Mouse (Mus musculus) liver, adult 2 months (tissue): Measurements from ENCODE around the gene Ghrl. TPM values are rescaled to one million over a fixed set of nuclear protein-coding genes. Genes with fewer than 3 reads are reported as not detected.

ENCODE experiments used
- DNase-seq: peaks from one replicate; pipeline ENCODE4 v3.0.0-alpha.2; 2011; ENCODE audit warnings: low read depth, low spot score; ENCODE audit errors: extremely low read depth
- H3K27ac ChIP-seq: fragments of 200-500 bp; replicated peaks from 2 replicates; pipeline ENCODE4 v1.5.1; 2012; ENCODE audit warnings: low read depth, mild to moderate bottlenecking, control low read depth, inconsistent platforms, low read length; ENCODE audit not compliant: insufficient read depth
- H3K27me3 ChIP-seq: fragments of 200-500 bp; 2 replicates; pipeline ENCODE4 v1.6.1; 2012; ENCODE audit warnings: mild to moderate bottlenecking, moderate library complexity, low read length, inconsistent platforms; ENCODE audit not compliant: control insufficient read depth, insufficient read depth
- H3K36me3 ChIP-seq: fragments of 200-500 bp; 2 replicates; pipeline ENCODE4 v1.6.1; 2012; ENCODE audit warnings: low read length, inconsistent platforms; ENCODE audit not compliant: control insufficient read depth, insufficient read depth
- H3K4me1 ChIP-seq: fragments of 200-500 bp; 2 replicates; pipeline ENCODE4 v1.6.1; 2011; ENCODE audit warnings: low read length; ENCODE audit not compliant: control insufficient read depth, insufficient read depth
- H3K4me3 ChIP-seq: fragments of 200-500 bp; 2 replicates; pipeline ENCODE4 v1.5.1; 2011; ENCODE audit warnings: low read depth, mild to moderate bottlenecking, control low read depth, low read length, moderate library complexity; ENCODE audit not compliant: insufficient read depth
- H3K79me2 ChIP-seq: fragments of 200-500 bp; 2 replicates; pipeline ENCODE4 v1.6.1; 2012; ENCODE audit warnings: inconsistent platforms, mild to moderate bottlenecking, low read length, moderate library complexity; ENCODE audit not compliant: control insufficient read depth, insufficient read depth
- H3K9ac ChIP-seq: fragments of 200-500 bp; 2 replicates; pipeline ENCODE4 v1.6.1; 2012; ENCODE audit warnings: low read depth, mild to moderate bottlenecking, control low read depth, inconsistent platforms, low read length
- CTCF ChIP-seq: fragments of 200-500 bp; IDR thresholded peaks from 2 replicates; pipeline ENCODE4 v1.5.1; 2011; ENCODE audit warnings: low read depth, low read length, control low read depth
- POLR2A ChIP-seq: fragments of 200-500 bp; IDR thresholded peaks from 2 replicates; pipeline ENCODE4 v1.6.1; 2011; ENCODE audit warnings: low read length, control low read depth; ENCODE audit not compliant: insufficient read depth; ENCODE audit errors: extremely low read depth
- WGBS: fragments of 180-500 bp; shearing (Covaris S2); methylation state at CpG from one replicate; pipeline ENCODE4 v1.1.7; 2018; 5-methylcytosine and 5-hydroxymethylcytosine counted together
- polyA plus RNA-seq: library from polyadenylated mRNA; depleted of rRNA; stranded (reverse); fragments of >200 nt; gene quantifications from 2 replicates; pipeline ENCODE4 v1.2.3, GENCODE M21; 2012
- total RNA-seq: library from RNA; depleted of rRNA; stranded (reverse); fragments of >200 nt; gene quantifications from 2 replicates; pipeline ENCODE4 v1.2.3, GENCODE M21; 2014

The Ghrl gene
- total and polyA plus RNA-seq, 2 experiments = not detected

DNA sequence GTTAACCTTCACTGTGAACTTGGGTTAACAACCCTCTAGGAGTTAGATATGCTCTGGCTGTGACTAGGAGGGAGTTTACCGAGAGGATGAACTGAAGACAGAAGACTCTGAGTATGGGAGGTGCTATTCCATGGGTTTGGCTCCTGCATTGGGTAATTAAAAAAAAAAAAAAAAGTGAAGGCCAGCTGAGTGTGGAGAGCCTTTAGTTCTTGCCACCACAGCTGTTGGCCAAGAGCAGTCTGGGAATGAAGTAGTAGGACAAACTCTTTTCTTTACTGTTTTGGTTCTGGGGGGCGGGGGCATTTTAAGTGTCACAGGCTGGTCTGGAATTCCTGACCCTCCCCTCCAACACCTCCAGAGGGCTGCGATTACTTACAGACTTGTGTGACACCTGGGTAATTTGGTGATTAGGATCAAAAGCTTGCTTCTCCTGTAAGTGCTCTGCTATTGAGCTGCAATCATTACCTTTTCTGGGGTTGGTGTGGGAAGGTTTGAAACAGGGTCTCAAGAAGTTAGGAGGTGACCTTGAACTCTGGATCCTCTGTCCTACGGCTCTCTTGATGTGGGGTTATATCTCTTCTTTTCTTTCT, 23.8 kb downstream of the Ghrl start:
- H3K36me3 ChIP-seq = peaks cover 19% of the 10 kb centered on the region
- peak overlapping the region; percentile 44 for H3K9ac ChIP-seq
- no peak for TF ChIP-seq CTCF
- no peak for TF ChIP-seq POLR2A
- peaks cover 15% of the 10 kb centered on the region for H3K4me1 ChIP-seq
- no peaks in the 10 kb centered on the region for H3K27me3 ChIP-seq
- whole genome bisulfite sequencing = 38% methylated on average over 4 of the region's 4 CpGs
- DNase-seq = peak; percentile 66
- H3K4me3 ChIP-seq = no peak overlapping the region
- H3K79me2 ChIP-seq = peaks cover 19% of the 10 kb centered on the region; the same call in 1 of the 2 replicates
- peak overlapping the region; percentile 86 for H3K27ac ChIP-seq

DNA sequence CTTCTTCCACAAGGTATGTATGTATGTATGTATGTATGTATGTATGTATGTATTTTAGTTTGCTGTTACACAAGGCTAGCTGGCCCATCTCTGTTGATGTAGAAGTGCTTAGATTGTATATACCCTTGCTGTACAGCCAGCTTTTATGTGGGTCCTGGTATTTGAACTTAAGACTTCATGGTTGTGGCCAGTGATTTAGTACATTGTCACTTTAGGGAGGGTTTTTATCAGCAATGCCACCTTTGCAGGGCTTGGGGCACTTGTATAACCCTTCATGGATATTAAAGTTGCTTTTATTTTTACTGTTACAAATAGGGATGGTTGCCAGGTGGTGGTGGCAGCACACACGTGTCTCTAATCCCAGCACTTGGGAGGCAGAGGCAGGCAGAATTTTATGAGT, 24.5 kb downstream of the Ghrl start:
- Histone ChIP-seq H3K9ac (no peak overlapping the region), H3K4me3 (no peak overlapping the region), H3K79me2 (peaks cover 17% of the 10 kb centered on the region; the same call in 1 of the 2 replicates), H3K36me3 (peaks cover 16% of the 10 kb centered on the region), H3K4me1 (peaks cover 16% of the 10 kb centered on the region), H3K27me3 (no peaks in the 10 kb centered on the region), H3K27ac (peak overlapping the region; percentile 86; the same call in 1 of the 2 replicates)
- whole genome bisulfite sequencing = 22% methylated on average over 1 of the region's 1 CpGs
- no peak for TF ChIP-seq POLR2A
- no peak for TF ChIP-seq CTCF
- no peak for DNase-seq

DNA sequence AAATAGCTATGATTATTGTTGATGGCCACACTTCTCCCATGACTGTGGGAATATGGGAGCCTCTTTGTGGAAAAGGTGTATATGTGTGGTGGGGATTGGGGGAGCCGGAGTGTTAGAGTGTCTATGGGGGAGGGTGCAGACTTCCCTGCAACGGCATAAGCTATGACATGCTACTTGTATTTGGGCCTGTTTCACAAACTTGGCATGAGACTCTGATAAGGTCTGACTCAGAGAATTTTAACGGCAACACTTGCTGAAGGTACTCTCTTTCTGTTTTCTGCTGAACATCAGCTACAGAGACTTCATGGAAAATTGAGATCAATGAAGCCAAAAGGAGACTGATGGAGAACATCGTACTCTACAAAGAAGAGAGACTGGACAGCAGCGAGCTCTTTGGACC, 26.3 kb downstream of the Ghrl start:
- peaks cover 16% of the 10 kb centered on the region for H3K36me3 ChIP-seq
- H3K27me3 ChIP-seq = no peaks in the 10 kb centered on the region
- H3K27ac ChIP-seq = no peak overlapping the region
- H3K9ac ChIP-seq = no peak overlapping the region
- H3K4me1 ChIP-seq = peaks cover 28% of the 10 kb centered on the region
- H3K4me3 ChIP-seq = no peak overlapping the region
- peaks cover 14% of the 10 kb centered on the region; the same call in 1 of the 2 replicates for H3K79me2 ChIP-seq
- TF ChIP-seq CTCF = no peak
- TF ChIP-seq POLR2A = no peak
- no peak for DNase-seq
- 57% methylated on average over 5 of the region's 5 CpGs for WGBS

DNA sequence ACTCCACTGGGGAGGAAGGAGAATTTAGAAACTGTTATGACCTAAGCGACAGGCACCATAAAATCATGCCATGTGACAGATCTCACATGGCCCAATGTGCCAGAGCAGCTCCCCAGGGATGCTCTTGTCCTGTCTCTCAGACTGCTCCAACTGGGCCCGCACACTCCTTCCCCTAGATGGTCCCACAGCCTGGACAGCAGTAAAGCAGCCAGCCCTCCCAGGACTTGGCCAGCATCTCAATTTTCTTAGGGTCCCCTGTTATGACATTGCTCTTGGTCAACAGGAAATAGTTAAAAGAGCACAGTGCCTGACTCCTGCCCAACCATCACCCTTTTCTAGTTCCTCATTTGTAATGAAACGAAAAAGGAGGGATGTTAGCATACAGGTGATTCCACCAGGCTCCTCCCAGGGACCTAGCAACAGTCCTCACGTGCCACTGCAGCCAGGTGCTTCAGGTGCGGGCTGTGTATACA, 27.0 kb downstream of the Ghrl start:
- TF ChIP-seq CTCF = no peak
- TF ChIP-seq POLR2A = no peak
- no peak for DNase-seq
- H3K27ac ChIP-seq = peak overlapping the region; percentile 48
- 0 out of 2 replicates have a peak overlapping the region, but pooled peaks have one; percentile 14 for H3K9ac ChIP-seq
- WGBS = 64% methylated on average over 5 of the region's 5 CpGs
- H3K27me3 ChIP-seq = no peaks in the 10 kb centered on the region
- H3K4me1 ChIP-seq = peaks cover 27% of the 10 kb centered on the region
- H3K79me2 ChIP-seq = peaks cover 10% of the 10 kb centered on the region; the same call in 1 of the 2 replicates
- peaks cover 21% of the 10 kb centered on the region for H3K36me3 ChIP-seq
- H3K4me3 ChIP-seq = no peak overlapping the region

DNA sequence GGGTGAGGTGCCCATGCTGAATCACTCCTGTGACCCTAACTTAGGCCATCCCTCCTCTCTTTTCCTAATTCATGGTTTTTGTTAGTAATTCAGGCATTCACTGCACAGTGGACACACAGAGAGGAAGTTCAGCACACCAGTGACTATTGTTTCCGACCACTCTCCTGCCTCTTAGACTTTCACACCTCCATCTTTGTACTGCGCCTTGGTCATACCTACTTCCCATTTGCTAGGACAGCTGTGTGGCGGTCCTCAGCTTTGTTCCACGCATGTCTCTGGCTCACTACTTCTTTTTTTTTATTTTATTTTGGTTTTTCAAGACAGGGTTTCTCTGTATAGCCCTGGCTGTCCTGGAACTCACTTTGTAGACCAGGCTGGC, 28.6 kb downstream of the Ghrl start:
- no peak for TF ChIP-seq POLR2A
- no peak for TF ChIP-seq CTCF
- DNase-seq = no peak
- H3K79me2 ChIP-seq = peaks cover 6% of the 10 kb centered on the region; the same call in 1 of the 2 replicates
- H3K36me3 ChIP-seq = peaks cover 30% of the 10 kb centered on the region
- peak overlapping the region; percentile 91 for H3K27ac ChIP-seq
- no peaks in the 10 kb centered on the region for H3K27me3 ChIP-seq
- peak overlapping the region; percentile 68 for H3K4me3 ChIP-seq
- WGBS = 28% methylated on average over 4 of the region's 4 CpGs
- peak overlapping the region; percentile 75 for H3K9ac ChIP-seq
- peaks cover 26% of the 10 kb centered on the region for H3K4me1 ChIP-seq

DNA sequence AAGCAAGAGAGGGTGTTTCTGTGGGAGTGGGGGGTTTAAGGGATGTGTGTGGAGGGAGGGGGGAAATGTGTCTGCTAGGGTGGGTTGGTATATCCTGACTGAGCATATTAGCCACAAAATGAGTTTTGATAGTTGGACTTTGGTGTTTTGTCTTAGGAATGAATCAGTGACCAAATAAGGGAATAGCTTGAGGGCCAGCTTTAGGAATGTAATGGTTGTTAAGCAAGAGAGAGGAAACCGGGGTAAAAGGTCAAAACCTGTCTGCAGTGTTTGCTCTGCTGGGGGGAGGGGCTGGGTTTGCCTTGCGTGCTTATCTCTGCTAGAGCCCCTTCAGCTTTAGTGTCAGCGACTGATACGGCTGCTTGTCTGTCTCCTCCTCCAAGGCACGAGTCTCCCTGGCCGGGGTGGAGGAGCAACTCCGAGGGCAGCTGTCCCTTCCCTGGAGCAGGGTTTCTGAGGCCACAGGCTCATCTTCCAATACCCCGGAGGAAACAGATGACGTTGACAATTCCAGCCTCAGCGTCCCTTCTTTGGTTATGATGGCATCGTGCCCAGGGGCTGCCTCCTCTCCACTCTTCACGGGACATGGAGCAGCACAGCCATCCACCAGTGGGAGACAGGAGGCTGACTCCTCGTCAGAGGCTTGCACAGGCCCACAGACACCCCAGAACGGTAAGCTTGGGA, 29.1 kb downstream of the Ghrl start:
- Histone ChIP-seq H3K79me2 (peaks cover 6% of the 10 kb centered on the region; the same call in 1 of the 2 replicates), H3K36me3 (peaks cover 30% of the 10 kb centered on the region)

More for the DNA sequence above, 29.1 kb downstream of the Ghrl start:
- H3K27ac ChIP-seq = peak overlapping the region; percentile 91
- no peaks in the 10 kb centered on the region for H3K27me3 ChIP-seq
- WGBS = 6% methylated on average over 14 of the region's 14 CpGs
- peak; percentile 98 for DNase-seq
- TF ChIP-seq POLR2A (no peak), CTCF (no peak)
- H3K9ac ChIP-seq = peak overlapping the region; percentile 75
- peaks cover 25% of the 10 kb centered on the region for H3K4me1 ChIP-seq
- H3K4me3 ChIP-seq = peak overlapping the region; percentile 68
